Mouse (Mus musculus) ovary, postnatal 14 days (tissue): ENCODE measurements around the gene Plppr2.
A peak's percentile ranks its signal among the peaks of the same experiment; 100 is the strongest.

Experiments
- DNase-seq: peaks from one replicate; pipeline ENCODE4 v3.0.0; 2022; ENCODE audit warnings: low spot score

Plppr2 gene

DNA sequence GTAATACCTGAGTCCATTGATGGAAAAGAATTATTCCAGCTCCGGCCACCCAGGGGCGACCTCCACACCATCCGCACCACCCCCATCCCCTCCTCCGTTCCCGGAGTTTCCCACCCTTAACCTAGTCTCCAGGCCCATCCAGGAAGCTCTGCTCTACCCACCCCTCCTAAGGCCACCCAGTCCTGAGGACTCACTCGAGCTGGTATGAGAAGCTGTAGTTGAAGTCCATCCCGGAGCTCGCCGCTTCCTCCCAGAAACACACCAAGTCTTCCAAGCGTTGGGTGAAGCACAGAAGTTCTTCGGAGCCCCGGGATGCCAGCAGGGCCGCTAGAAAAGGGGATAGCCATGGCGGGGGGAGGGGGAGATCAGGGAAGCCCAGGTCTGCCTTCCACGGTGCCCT lies 25.2 kb downstream of the Plppr2 start:
- no peak for DNase-seq

GRCm38 (mm10) chr9:21962416-21963059 lies 25.7 kb downstream of the Plppr2 start:
- DNase-seq, result peak; percentile 39

GRCm38 (mm10) chr9:21963417-21963816 lies 26.6 kb downstream of the Plppr2 start, which contains the start of gene Epor:
Gene Epor, minus strand, starts transcription at chr9:21963506.
- no peak for DNase-seq

GRCm38 (mm10) chr9:21968883-21969282 lies 32.0 kb downstream of the Plppr2 start:
- DNase-seq, result no peak

DNA sequence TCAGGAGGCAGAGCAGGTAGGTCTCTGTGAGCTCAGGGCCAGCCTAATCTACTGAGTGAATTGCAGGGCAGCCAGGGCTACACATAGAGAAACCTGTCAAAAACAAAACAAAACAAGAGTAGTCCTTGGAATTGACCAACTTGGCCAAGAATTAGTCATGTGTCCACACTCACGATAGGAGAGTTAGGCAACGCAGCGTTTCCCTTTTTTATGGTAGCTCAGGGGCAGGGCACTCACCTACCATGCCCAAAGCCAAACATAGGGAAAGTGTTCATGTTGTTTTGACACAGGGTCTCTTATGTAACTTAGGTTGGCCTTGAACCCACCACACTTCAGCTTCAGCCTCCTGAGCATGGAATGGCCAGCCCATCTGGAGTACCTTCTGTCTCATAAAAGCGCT lies 32.5 kb downstream of the Plppr2 start:
- no peak for DNase-seq

DNA sequence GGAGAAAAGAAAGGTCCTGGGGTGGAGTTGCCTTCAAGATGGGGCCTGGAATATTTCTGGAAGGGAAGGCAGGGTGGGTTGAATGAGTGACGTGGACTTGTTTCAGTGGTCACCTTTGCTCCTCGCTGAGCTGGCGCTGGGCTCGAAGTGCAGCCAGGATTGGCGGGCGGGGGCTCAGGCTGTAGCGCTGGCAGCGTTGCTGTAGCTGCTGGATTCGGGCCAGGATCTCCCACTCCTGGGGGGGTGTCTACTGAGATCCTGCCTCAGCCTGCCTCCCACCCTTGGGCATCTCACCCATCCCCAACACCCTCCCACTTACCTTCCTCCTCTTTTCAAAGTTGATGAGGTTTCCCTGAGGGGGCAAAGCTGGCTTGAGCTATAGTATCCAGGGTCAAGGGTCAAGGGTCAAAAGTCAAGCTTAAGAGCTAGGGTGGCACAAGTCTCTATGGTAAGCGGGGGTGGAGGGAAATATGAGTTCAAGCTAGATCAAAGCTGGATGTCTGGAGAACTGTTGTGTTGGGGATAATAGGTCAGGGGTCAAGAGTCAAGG lies 39.9 kb downstream of the Plppr2 start:
- no peak for DNase-seq

DNA sequence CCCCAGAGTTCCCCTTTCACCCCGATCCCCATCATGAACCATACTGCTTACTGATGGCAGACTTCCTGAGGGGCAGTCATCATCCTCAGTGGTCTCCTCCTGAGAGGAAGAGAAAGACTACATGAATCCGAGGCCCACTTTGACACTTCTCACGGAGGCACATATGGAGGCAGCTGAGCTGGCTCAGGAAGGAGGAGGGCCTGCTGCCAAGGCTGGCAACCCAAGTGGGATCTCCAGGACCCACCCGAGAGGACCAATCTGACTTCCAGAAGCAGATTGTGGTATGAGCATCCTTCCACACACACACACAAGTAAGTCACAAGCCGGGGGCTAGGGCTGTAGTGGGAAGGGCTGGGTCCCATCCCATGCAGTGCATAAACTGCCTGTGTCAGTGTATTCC lies 40.5 kb downstream of the Plppr2 start:
- no peak for DNase-seq

DNA sequence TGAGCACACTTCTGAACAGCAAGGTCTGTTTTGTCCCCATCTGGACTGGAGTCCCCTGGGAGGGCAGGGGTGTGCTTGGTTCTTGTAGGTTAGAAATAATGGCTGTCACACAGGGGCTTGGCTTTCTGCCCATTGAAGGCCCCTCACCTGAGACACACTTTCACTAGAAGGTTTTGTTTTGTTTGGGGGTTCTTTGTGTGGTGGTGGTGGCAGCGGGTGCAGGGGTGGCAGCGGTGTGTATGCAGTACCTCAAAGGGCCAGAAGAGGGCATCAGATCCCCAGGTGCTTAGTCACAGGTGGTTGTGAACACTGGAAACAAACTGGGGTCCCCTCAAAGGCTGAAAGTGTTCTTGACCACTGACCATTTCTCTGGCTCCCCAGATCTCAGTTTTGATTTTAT lies 41.1 kb downstream of the Plppr2 start:
- DNase-seq, result no peak

GRCm38 (mm10) chr9:21978398-21979128 lies 41.7 kb downstream of the Plppr2 start:
- DNase-seq, result no peak

GRCm38 (mm10) chr9:21983911-21984310 lies 47.1 kb downstream of the Plppr2 start:
- DNase-seq, result no peak

GRCm38 (mm10) chr9:21987592-21988342 lies 50.9 kb downstream of the Plppr2 start:
- DNase-seq, result no peak

DNA sequence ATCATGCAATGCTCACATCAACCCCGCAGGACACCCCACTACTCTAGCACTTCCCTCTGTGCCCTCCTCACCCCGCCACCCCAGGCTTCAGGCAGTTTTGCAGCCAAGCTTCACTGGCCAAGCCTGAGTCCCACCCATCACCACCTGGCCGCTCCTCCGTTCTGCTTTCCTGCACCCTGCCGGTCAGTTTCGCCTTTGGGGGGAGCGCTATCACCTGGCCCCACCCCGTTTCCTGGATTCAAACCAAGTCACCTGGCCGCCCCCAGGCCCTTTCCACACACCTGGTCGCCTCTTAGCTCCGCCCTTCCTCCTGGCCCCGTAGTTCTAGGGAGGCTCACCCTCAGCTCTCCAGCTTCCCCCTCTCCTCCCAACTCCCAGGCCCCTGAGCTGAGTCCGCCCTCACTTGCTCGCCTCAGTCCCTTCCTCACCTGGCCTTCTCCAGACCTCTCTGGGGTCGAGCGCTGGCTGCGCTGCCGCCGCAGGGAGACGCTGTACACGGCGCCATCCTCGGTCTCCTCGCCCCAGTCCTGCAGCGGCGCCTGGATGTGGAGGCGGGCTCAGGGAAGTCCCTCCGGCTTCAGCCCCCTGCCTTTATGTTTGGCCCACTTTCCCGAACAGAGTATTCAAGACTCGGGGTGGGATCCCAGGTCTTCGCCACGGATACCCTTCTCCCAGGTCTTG lies 51.7 kb downstream of the Plppr2 start:
- peak; percentile 25 for DNase-seq

DNA sequence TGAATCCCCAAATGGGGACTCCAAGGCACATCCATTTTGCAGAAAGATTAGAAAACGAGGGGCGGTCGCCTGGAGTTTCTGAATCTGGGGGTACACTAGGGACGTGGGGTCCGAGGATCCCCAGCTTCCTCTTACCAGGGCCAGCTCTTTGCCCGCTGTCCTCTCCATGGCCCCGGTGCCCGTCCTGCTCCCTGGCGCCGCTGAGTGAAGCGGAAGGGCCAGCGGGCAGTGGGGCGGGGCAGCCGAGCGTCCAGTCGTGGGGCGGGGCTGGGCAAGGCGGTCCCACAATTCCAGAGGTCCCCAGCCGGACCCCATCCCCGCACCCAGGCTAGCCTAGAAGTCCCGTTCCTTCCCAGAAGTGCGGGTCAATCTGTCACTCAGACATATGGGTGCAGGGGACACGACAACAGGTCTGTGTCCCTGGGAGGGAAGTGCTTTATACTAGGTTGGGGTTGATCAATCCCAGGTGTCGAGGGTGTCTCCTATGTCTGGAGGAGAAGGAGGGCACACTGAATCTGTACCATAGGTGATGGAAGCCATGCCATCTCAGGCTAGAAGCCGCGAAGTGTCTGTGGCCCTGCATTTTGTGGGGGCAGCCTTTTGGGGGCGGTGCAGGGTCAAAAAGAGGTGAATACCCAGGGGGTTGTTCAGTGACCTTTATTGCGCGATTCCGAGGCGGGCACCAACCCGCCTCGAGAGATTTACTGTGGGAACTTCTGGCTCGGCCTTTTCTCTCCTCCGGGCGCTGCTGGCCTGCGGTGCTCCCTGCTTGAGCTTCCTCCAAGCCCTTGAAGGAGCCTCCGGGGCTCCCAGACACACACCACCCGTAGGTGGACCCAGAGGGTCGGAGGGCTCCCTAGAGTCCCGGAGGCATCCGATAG lies 52.6 kb downstream of the Plppr2 start, which contains the start of gene Rgl3:
Rgl3 (minus strand) TSS at position 217 of the 881 bp plus-strand sequence.
- DNase-seq, result peak; percentile 40

DNA sequence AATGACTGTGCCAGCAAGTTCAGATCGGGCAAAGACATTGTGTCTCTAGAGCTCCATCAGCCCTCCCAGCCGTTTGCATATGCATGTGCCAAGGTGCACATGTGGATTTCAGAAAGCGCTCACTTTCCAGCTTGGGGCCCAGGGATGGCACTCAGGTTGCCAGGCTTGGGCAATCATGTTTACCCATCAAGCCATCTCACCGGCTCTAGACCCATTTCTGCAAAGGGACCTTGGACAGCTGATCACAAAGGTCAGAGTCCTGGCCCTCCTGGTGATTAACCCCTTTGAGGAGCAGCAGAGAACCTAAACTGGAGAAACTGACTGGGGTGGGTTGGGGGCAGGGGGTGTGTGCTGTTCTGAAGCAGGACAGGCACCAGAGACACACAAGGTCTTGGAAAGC lies 55.4 kb downstream of the Plppr2 start:
- DNase-seq, result no peak

DNA sequence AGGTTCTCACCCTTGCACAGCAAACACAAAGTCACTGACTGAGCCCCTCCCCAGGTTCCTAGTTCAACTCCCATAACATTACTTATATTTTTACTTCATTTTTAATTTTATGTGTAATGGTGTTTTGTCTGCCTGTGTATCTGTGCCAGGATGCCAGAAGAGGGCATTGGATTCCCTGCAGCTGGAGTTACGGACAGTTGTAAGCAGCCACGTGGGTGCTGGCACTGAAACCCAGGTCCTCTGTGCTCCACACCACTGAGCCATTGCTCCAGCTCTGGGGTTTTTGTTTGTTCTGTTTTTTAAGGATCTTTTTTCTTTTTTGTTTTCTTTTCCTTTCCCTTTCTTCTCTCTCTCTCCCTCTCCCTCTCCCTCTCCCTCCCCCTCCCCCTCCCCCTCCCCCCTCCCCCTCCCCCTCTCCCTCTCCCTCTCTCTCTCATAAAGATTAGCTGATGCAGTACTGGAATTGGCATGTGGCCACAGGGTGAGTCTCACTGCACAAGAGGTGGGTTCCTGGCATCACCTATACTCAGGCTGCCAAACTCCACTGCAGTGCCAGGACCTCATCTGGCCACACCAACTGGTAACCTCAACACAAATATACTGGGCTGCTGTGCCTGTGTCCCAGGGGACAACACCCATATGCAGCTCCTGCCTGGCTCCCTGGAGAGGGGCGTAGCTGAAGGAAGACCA lies 59.5 kb downstream of the Plppr2 start:
- DNase-seq, result no peak
